Mouse (Mus musculus) brown adipose tissue, adult 24 weeks (tissue): Measurements from ENCODE around the gene Abcc4. TPM values are rescaled to one million over a fixed set of nuclear protein-coding genes. Genes with fewer than 3 reads are reported as not detected.
A peak's percentile ranks its signal among the peaks of the same experiment; 100 is the strongest.

ENCODE experiments used
- H3K27ac ChIP-seq: fragments of 200-500 bp; replicated peaks from 2 replicates; pipeline ENCODE4 v1.5.1; 2012; ENCODE audit warnings: low read depth, mild to moderate bottlenecking, low read length
- H3K4me1 ChIP-seq: fragments of 200-500 bp; 2 replicates; pipeline ENCODE4 v1.6.1; 2012; ENCODE audit warnings: low read length, mixed read lengths; ENCODE audit not compliant: control insufficient read depth, insufficient read depth, insufficient read length
- H3K4me3 ChIP-seq: fragments of 200-500 bp; 2 replicates; pipeline ENCODE4 v1.5.1; 2012; ENCODE audit warnings: low read depth, mild to moderate bottlenecking, low read length, moderate library complexity; ENCODE audit not compliant: insufficient read depth
- polyA plus RNA-seq: library from polyadenylated mRNA; stranded (reverse); fragments of >200 nt; gene quantifications from 2 replicates; pipeline ENCODE4 v1.2.4, GENCODE M21; 2012; ENCODE audit not compliant: missing spikeins, insufficient read depth, insufficient read length

The Abcc4 gene
- polyA plus RNA-seq, 1 experiment = 6.8 TPM

DNA sequence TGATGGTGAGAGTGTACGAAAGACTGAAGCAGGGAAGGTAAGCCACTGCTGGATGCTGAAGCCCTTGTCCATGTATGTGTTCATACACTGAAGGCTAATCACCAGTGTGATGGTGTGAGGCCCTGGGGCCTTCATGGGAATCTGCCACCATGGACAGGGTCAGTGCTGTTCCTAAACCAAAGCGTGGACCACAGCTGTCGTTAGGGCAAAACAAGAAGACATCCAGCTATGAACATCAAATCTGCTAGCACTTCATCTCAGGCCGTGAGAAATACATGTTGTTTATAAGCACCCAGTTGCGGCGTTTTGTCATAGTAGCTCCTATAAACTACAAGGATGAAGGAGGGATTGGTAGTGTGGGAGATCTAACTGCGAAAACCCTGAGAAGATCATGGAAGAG, 97.7 kb downstream of the Abcc4 start:
- H3K4me1 ChIP-seq = peaks cover 2% of the 10 kb centered on the region
- H3K4me3 ChIP-seq = no peak overlapping the region

DNA sequence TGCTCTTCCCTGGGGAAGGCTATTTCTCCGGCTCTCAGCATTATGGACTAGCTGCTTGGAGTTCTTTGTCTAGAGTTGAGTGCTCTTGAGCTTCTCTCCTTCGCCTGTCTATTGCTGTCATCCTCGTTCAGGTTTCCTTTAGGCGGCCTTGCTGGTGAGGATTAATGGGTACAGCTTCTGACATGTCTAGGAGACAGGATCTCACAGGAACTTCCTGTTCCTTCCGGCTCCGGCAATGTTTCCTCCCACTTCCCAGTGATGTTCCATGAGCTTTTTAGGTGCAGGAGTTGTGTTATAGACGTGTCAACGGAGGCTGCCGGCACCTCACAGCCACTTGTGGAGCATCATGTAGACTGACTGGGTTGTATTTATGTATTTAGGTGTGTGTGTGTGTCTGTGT, 99.5 kb downstream of the Abcc4 start:
- Histone ChIP-seq H3K4me3 (no peak overlapping the region), H3K27ac (no peak overlapping the region), H3K4me1 (peaks cover 8% of the 10 kb centered on the region)

More for the DNA sequence above, 97.7 kb downstream of the Abcc4 start:
- no peak overlapping the region for H3K27ac ChIP-seq

DNA sequence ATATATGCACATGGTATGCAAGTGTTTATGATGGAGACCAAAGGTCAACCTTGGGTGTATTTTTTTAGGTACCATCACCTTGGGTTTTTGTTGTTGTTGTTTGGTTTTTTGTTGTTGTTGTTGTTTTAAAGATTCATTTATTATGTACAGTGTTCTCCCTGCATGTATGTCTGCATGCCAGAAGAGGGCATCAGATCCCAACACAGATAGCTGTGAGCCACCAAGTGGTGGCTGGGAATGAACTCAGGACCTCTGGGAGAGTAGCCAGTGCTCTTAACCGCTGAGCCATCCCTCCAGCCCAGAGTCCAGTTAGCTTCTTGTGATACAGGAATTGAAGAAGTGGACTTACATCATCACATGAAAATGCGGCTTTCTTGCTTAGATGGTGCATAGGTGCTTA, 101.1 kb downstream of the Abcc4 start:
- Histone ChIP-seq H3K27ac (no peak overlapping the region), H3K4me1 (peaks cover 8% of the 10 kb centered on the region), H3K4me3 (no peak overlapping the region)

DNA sequence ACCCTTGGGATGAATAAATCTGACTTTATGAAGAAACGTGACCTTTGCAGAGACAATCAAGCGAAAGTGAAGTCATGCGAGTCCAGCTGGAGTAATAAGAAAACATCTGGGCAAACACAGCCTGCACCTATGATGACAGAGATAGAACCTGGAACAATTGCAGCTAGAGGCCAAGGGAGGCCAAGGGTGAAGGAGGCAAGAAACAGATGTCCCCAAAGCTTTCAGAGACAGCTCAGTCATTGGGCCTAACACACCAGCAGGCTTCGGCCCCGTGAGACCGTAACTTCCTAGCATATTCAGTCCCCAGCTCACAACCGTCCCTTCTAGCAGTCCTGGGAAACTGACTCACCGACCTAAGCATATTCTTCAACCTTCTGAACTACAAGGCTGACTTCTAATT, 104.0 kb downstream of the Abcc4 start:
- Histone ChIP-seq H3K27ac (peak overlapping the region; percentile 78), H3K4me3 (no peak overlapping the region), H3K4me1 (peaks cover 8% of the 10 kb centered on the region)

DNA sequence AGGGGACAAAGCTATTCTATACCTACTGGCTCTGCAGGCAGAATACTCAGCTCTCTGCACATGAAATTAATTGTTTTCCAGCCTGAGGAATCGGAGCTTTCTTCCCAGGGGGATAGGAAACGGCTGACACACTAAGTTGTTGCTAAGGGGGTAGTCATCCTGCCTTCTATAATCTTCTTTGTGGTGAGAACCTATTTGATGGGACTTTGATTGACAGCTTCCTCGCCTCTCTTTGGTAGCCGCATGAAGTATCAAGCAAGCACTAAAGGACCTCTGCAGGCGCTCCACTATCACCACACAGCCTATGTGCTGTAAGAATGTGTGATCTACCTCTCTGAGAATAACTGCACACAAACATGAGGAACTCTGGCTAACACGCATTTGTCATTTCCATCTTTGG, 105.3 kb downstream of the Abcc4 start:
- Histone ChIP-seq H3K27ac (0 out of 2 replicates have a peak overlapping the region, but pooled peaks have one; percentile 1), H3K4me1 (peaks cover 6% of the 10 kb centered on the region; the same call in 1 of the 2 replicates), H3K4me3 (no peak overlapping the region)

DNA sequence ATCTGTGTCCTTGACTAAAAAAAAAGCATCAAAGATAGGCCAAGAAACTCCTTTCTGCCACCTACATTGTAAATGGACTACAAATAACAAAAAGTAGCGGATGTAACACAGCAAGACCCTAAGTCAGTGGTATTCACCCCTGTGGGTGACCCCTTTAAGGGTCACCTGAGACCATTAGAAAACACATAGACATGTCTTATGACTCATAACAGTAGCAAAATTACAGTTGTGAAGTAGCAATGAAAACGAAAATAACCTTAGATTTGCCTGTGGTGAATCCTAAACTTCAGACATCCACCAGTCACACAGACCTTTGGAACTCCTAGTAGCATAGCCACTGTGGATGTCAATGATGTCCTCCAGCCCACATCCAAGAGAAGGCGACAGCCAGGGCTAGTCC, 107.3 kb downstream of the Abcc4 start:
- Histone ChIP-seq H3K27ac (no peak overlapping the region), H3K4me1 (peaks cover 6% of the 10 kb centered on the region; the same call in 1 of the 2 replicates), H3K4me3 (no peak overlapping the region)

DNA sequence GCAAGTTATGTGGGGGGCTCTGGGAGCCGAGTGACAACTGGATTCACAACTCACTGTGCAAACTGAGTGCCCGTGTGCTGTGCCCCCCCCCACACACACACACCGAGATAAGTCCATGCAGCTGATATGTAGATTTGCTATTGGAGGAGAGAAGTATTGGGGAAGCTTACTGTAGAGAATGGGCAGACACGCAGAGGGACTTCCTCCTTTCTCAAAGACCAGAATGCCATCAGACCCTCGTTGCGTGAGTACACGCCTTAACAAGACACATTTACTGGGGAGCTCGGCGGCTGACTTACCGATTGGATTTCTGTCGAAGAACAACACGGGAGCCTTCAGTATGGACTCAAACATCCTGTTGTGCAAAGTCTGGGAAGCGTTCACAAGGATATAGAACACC, 111.6 kb downstream of the Abcc4 start:
- peak overlapping the region; percentile 65 for H3K4me3 ChIP-seq
- H3K27ac ChIP-seq = peak overlapping the region; percentile 85
- no peaks in the 10 kb centered on the region; the same call in 1 of the 2 replicates for H3K4me1 ChIP-seq

DNA sequence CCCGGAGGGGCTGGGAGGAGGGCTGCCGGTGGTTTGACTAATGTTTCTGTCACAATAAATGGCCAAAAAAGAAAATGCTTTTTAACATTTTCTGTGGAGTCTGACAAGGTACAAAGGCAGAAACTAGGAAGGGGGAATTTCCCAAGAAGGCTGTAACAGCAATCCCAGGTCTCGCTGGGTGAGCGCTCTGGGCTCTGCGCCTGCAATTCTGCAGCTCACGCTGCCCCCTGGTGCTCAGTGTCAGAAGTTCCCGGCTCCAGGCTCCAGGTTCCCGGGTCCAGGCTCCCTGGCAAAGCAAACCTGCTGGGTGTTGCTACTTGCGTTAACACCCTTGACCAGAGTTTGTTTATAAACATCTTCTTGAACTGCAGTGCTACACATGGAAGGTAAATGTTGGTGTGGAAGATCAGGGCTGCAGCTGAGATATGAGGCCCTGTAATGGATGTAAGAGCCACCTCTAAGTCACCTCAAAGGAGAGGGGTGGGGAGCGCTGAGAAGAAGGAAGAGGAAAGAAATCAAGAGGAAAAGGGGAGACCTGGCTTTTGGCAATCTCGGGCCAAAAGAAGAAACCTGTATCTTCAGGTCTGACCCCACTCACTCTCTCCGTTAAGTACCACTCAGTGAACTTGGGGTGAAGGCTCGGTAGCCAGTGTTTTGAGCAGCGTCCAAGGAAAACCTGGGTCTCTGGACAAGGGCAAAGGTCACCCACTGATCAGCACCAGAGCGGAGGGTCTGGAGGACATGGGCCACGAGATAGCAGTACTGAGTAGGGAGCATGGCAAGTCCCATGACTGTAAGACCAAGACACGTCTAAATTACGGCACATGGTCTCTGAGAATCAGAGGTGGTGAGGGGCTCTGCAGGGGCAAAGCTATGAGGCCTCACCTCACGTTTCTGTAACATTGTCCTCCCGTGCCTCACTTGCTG, 114.3 kb downstream of the Abcc4 start:
- no peaks in the 10 kb centered on the region; the same call in 1 of the 2 replicates for H3K4me1 ChIP-seq
- H3K4me3 ChIP-seq = no peak overlapping the region
- no peak overlapping the region for H3K27ac ChIP-seq

DNA sequence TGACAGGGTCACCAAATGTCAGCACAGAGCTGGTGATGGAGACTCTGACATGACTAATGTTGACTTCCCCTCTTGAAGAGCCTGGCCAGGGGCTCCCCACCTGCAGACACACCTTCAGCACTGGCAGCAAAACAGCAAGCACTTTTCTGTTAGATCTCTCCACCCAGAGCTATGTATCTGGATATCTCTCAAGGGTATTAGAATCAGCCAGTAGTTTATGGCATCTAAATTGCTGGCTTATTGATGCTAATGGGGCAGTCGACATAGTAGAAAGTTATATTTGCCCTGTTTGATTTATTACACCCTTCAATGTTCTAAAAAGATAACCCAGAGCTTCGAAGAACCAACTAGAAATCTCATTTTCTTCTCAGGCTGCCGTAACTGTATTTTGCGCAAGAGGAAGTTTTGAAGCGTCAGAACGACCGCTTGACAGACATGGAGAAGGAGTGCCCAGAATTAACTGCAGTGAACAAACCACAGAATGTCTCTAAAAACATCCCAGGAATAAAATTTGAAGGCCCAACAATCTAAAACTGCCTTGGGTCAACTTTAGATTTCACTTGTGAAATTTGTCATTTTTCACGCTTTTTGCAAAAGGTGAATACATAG, 123.6 kb downstream of the Abcc4 start:
- H3K4me1 ChIP-seq = no peaks in the 10 kb centered on the region; the same call in 1 of the 2 replicates
- H3K27ac ChIP-seq = no peak overlapping the region
- H3K4me3 ChIP-seq = no peak overlapping the region

DNA sequence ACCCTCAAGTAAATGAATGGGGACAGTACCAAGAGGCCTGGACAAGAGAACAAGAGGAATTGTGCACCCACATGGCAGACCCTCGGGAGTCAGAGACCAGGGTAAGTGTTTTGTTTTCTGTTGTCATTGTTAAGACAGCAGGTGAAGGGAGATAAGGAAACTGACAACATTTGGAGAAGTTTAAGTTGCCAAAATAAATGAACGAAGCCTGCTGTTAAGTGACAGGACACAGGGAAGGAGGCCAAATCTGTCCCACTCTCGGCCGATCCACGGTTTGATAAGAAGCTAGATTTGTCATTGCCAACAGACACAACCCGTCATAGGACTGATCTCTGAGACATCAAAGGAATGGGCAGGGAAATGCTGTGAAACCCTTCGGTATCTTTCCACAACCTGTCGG, 124.3 kb downstream of the Abcc4 start:
- Histone ChIP-seq H3K27ac (no peak overlapping the region), H3K4me3 (no peak overlapping the region)

DNA sequence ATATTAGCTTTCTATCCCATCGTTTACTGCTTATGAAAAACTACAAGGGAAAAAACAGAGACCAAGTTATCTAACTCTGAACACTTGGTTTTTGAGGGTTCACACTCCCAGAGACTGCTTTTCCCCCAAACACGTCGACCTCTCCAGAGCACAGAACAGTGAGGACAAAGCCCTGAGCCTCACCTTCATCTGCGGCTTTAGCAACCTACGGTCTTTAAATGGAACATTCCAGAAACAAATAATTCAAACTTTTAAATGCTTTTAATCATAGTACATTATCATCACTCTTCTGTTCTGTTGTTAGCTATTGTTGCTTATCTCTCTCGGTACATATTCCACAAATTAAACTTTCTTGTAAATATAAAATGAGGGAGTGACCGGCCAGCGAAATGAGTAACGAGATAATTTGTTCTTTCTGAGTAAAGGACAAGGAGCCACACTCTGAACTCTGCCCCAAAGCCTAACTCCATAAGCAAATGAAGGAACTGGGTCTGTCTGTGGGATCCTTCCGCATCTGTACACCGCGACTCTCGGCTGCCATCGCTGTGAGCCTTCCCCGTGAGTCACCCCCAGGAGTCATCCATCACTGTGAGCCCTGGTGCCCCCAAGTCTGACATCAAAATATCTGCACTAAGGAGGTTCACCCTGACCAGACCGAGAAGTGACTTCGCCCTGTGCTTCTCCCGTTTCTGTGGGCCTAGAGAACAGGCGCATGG, 126.8 kb downstream of the Abcc4 start:
- no peak overlapping the region for H3K27ac ChIP-seq
- H3K4me3 ChIP-seq = no peak overlapping the region

More for the DNA sequence above, 124.3 kb downstream of the Abcc4 start:
- H3K4me1 ChIP-seq = no peaks in the 10 kb centered on the region; the same call in 1 of the 2 replicates

DNA sequence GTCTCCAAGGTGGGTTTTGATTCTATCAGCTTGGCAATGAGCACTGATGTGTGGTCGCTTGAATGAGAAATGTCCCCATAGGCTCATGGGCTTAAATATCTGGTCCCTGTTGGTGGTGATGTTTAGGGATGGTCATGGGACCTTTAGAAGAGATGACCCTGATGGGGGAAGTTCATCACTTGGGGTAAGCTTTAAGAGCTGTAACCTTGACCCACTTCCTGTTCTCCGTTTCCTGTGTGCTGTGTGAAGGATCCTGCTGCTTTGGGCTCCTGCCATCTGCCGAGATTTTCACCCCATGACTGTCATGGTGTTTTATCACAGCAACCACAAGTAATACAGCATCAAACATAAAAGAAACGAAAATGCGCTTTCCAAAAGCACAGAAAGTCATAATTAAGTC, 128.1 kb downstream of the Abcc4 start:
- H3K4me1 ChIP-seq = peaks cover 2% of the 10 kb centered on the region; the same call in 1 of the 2 replicates
- no peak overlapping the region for H3K27ac ChIP-seq
- no peak overlapping the region for H3K4me3 ChIP-seq

More for the DNA sequence above, 126.8 kb downstream of the Abcc4 start:
- H3K4me1 ChIP-seq = peaks cover 2% of the 10 kb centered on the region; the same call in 1 of the 2 replicates

DNA sequence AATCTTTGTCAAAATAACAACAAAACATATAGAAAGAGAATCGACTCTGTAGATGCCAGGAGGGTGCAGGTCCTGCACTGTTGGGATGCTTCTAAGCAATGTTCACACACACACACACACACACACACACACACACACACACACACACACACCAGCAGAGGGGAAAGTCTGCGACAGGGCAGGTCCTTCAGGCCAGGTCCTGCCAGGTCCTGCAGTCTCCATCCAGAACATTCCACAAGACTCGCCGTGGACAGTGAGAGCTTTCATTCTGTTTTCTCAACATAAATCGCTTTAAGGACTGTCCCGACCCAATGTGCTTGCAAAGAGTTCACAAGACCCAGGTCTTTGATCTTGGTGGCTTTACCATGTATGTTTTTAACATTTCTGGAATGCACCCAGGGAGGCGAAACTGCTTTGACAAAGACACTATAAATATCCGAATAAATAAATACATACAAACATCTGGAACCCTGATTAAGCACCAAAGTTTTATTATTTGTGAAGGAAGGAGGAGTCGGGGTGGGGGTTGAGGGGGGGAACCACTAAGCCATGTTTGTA, 133.3 kb downstream of the Abcc4 start:
- Histone ChIP-seq H3K27ac (no peak overlapping the region), H3K4me1 (0 out of 2 replicates have a peak, but pooled peaks cover 2% of the 10 kb centered on the region), H3K4me3 (no peak overlapping the region)

DNA sequence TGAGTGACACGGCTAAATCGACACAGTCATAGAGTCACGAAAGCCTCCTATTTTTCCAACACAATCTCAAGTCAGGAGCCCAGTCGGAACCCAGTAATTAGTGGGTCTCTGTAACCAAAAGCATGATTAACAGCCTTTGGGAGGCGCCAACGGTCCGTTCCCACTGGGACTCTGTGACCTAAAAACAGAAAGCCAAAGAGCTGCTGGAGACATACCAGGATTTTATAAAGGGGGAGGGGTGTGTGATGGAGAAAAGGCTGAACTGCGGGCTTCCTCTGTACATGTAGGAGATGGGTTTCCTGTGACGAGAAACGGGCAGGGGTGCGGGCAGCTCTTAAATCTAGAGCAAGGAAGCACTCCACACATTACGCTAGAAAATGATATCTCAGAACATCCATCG, 136.4 kb downstream of the Abcc4 start:
- H3K27ac ChIP-seq = no peak overlapping the region
- H3K4me1 ChIP-seq = peaks cover 3% of the 10 kb centered on the region; the same call in 1 of the 2 replicates
- no peak overlapping the region for H3K4me3 ChIP-seq
